Mouse (Mus musculus) embryonic fibroblast, embryonic 13.5 days (primary cell): ENCODE data around the gene Dhodh. TPM values are rescaled to one million over a fixed set of nuclear protein-coding genes. Genes with fewer than 3 reads are reported as not detected.
A peak's percentile ranks its signal among the peaks of the same experiment; 100 is the strongest.

Experiments used
- H3K27ac ChIP-seq: 2 replicates; pipeline ENCODE4 v1.5.1; 2012; ENCODE audit warnings: low read length, control low read depth, inconsistent platforms; ENCODE audit not compliant: insufficient read depth
- H3K4me1 ChIP-seq: 2 replicates; pipeline ENCODE4 v1.6.1; 2011; ENCODE audit warnings: low read length; ENCODE audit not compliant: control insufficient read depth, insufficient read depth
- H3K4me3 ChIP-seq: 2 replicates; pipeline ENCODE4 v1.5.1; 2011; ENCODE audit warnings: mild to moderate bottlenecking, control low read depth, low read length; ENCODE audit not compliant: insufficient read depth
- CTCF ChIP-seq: IDR thresholded peaks from 2 replicates; pipeline ENCODE4 v1.5.1; 2011; ENCODE audit warnings: mild to moderate bottlenecking, control low read depth, low read length, moderate library complexity, borderline replicate concordance; ENCODE audit not compliant: insufficient read depth
- POLR2A ChIP-seq: IDR thresholded peaks from 2 replicates; pipeline ENCODE4 v1.6.1; 2011; ENCODE audit warnings: low read depth, mild to moderate bottlenecking, control low read depth, low read length, moderate library complexity
- polyA plus RNA-seq: library from polyadenylated mRNA; stranded (reverse); fragments of >200 nt; gene quantifications from 2 replicates; pipeline ENCODE4 v1.2.4, GENCODE M21; 2011; ENCODE audit warnings: low read depth; ENCODE audit not compliant: missing spikeins, insufficient read length

Gene Dhodh
- polyA plus RNA-seq: 8.0 and 10.6 TPM in 2 replicates

GRCm38 (mm10) chr8:109608271-109609152, at the start of gene Dhodh:
Gene Dhodh, minus strand, starts transcription at chr8:109608673.
- Histone ChIP-seq H3K27ac (peak within 1 kb of the TSS; percentile 92), H3K4me3 (peak within 1 kb of the TSS; percentile 76), H3K4me1 (0 out of 2 replicates have a peak, but pooled peaks cover 4% of the 10 kb centered on the region)
- TF ChIP-seq POLR2A: peak; percentile 93
- no peak for TF ChIP-seq CTCF

- Histone ChIP-seq H3K4me1 (no peaks in the 10 kb centered on the region), H3K4me3 (no peak overlapping the region), H3K27ac (no peak overlapping the region)
- no peak for TF ChIP-seq POLR2A
- TF ChIP-seq CTCF: no peak
Measured at GRCm38 (mm10) chr8:109656860-109657259, 48.4 kb upstream of the Dhodh start.

GRCm38 (mm10) chr8:109650801-109651200, 42.3 kb upstream of the Dhodh start:
- Histone ChIP-seq H3K27ac (no peak overlapping the region), H3K4me1 (no peaks in the 10 kb centered on the region), H3K4me3 (no peak overlapping the region)
- TF ChIP-seq POLR2A (no peak), CTCF (no peak)

DNA sequence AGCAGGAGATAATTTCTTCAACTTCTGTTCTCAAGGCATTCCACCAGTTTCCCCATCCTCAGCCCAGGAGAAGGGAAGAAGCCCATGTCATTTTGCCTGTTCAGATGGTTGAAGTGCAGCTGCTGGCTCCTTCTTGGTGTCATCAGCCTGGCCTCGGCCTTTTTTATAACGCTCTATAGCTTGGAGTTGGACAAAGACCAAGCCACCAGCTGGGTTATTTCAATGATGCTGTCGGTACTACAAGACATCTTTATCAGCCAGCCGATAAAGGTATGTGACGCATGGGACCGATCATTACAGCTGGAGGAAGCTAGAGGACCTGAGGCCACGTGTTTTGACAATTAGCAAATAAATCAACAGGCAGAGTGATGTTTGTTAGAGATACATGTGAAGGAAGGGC, 40.0 kb upstream of the Dhodh start:
- Histone ChIP-seq H3K4me1 (no peaks in the 10 kb centered on the region), H3K4me3 (no peak overlapping the region), H3K27ac (no peak overlapping the region)
- TF ChIP-seq POLR2A: no peak
- no peak for TF ChIP-seq CTCF

DNA sequence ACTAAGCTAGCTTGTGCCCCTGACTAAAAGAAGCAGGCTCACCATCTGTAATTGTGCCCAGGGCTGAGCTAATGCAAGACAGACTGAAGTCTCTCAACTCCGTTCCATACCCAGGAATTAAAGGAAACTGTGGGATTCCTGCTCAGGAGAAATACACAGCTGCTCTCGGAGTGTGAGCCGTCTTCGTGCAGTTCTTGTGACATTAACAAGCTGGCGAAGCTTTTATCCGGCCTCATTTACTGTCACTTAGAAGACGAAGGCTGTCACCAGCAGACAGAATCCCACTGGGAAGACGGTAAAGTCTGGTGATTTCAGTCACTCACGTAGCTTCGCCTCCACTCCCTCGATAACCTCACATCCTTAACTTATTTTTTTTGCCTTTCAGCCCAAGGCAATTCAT, 38.9 kb upstream of the Dhodh start:
- no peaks in the 10 kb centered on the region for H3K4me1 ChIP-seq
- no peak for TF ChIP-seq POLR2A
- no peak for TF ChIP-seq CTCF
- no peak overlapping the region for H3K4me3 ChIP-seq
- no peak overlapping the region for H3K27ac ChIP-seq

DNA sequence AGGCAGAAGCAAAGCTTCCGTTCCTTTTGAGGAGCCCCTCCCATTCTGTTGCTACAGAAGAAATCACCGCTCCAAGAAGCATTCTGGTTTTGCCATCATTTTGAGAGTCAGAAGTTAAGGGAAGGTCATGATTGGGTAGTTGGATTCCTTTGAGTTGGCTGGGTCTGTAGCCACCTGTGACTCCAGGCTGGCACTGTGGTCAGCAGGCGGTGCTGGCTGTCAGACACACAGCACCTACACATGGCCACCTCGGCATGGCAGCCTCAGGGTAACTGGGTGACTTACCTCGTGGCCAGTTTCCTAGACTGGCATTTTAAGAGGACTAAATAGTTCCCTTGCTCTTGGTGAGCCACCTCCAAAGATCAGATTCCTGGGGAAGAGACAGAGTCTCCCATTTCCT, 32.8 kb upstream of the Dhodh start:
- Histone ChIP-seq H3K4me1 (no peaks in the 10 kb centered on the region), H3K4me3 (no peak overlapping the region), H3K27ac (no peak overlapping the region)
- TF ChIP-seq POLR2A (no peak), CTCF (no peak)

DNA sequence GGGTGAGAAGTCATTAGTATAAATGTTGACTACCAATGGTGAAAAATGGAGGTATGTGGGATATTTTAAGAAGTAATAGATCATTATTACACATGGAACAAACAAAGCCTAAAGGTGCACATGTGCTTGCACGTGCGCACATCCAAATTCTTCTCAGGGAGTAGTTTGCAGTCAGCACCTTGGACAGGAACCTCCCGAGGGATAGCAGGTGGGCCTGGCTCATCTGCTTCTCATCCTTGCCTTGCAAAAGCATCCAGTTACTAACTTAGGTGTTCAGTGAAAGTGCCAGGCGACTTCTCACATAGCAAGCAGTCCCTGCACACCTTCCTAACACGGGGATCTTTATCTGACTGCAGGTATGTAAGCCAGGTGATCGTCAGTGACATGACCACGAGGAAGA, 31.9 kb upstream of the Dhodh start:
- H3K4me3 ChIP-seq: no peak overlapping the region
- H3K27ac ChIP-seq: no peak overlapping the region
- no peak for TF ChIP-seq POLR2A
- no peak for TF ChIP-seq CTCF
- no peaks in the 10 kb centered on the region for H3K4me1 ChIP-seq

DNA sequence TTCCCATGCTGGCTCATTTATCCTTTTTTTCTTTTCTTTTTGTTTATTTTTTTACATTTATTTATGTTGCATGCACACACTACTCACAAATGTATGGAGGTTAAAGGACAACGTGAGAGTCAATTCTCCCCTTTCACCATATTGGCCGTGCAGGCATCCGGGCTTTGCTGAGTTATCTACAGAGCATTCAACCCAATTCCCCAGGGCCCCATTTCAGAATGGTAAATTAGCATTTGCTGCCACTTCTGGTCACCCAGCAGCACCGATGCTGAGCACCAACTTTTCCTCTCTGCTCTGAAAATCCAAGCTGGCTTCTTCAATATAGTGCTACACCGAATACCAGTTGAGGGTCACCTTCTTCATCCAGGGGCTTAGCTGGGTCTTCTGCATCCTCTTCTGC, 30.4 kb upstream of the Dhodh start:
- H3K27ac ChIP-seq: no peak overlapping the region
- no peaks in the 10 kb centered on the region for H3K4me1 ChIP-seq
- no peak overlapping the region for H3K4me3 ChIP-seq
- TF ChIP-seq CTCF (no peak), POLR2A (no peak)

GRCm38 (mm10) chr8:109635146-109635545, 26.7 kb upstream of the Dhodh start:
- no peak overlapping the region for H3K4me3 ChIP-seq
- H3K4me1 ChIP-seq: no peaks in the 10 kb centered on the region
- no peak for TF ChIP-seq CTCF
- H3K27ac ChIP-seq: no peak overlapping the region

- Histone ChIP-seq H3K4me3 (no peak overlapping the region), H3K27ac (no peak overlapping the region), H3K4me1 (no peaks in the 10 kb centered on the region)
- TF ChIP-seq POLR2A: no peak
- TF ChIP-seq CTCF: no peak
Measured at GRCm38 (mm10) chr8:109632498-109632897, 24.0 kb upstream of the Dhodh start.
